Mouse (Mus musculus): ENCODE results near the gene Zbtb34.

Gene Zbtb34

GRCm38 (mm10) chr2:33430771-33431699, at the start of gene Zbtb34:
Zbtb34 (minus strand) TSS chr2:33431324.
- in situ Hi-C loops (cut with MboI; ENCODE audit: low sequenced_read_pairs) = no loop called here

DNA sequence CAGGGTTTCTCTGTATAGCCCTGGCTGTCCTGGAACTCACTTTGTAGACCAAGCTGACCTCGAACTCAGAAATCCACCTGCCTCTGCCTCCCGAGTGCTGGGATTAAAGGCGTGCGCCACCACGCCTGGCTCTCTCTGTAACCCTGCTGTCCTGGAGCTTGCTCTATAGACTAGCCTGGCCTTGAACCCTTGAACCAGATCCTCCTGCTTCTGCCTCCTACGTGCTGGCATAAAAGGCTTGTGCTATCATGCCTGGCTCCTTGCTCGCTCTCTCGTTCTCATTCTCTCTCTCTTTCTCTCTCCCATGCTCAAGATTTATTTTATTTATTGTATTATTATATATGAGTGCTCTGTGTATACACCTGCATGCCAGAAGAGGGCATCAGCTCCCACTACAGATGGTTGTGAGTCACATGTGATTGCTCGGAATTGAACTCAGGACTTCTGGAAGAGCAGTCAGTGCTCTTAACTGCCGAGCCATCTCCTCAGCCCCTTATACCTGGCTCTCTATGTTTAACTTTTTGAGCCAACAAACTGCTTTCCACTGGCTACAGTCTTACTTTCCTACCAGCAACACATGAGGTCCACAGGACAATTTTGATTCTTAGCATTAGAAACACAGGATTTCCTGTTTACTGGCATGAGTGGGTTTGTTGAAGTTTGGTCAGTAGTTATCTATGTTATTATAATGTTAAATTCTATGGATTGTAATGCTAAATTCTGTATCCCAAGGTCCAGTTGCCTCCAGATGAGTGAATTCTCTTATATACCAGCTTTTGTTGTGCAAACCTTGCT, 47.0 kb upstream of the Zbtb34 start:
- in situ Hi-C loops (cut with MboI; ENCODE audit: low sequenced_read_pairs) = no loop called here

- in situ Hi-C loops (cut with MboI; ENCODE audit: low sequenced_read_pairs) = no loop called here
Measured at GRCm38 (mm10) chr2:33475961-33476360, 44.8 kb upstream of the Zbtb34 start.

DNA sequence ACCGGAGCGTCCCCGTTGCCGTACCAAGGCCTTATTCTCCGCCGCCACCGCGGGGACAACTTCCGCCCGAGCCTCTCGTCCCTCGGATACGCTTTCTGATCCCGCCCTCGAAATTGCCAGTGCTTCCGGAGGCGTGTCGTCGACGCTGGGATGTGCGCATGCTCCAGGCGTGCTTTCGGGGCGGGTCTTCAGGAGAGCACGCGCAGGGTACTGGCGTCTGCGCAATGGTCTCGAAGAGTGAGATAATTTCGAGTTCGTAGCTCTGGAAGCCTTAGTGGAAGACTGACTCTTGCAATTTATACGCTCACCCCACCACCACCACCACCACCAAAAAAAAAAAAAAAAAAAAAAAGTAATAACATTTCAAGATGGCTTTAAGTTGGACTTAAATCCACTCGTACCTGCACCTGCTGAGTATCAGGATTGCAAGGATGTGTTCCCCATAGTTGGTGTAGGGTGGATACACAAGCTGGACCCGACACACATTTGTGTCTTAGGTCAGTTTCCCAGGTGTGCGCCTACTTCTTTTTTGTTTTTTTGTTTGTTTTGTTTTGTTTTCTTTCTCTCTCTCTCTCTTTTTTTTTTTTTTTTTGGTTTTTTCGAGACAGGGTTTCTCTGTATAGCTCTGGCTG, 37.5 kb upstream of the Zbtb34 start, which contains the start of gene Zbtb43:
Zbtb43 (minus strand) TSS at position 94 of the 632 bp plus-strand sequence.
- in situ Hi-C loops (cut with MboI; ENCODE audit: low sequenced_read_pairs) = no loop called here

- in situ Hi-C loops (cut with MboI; ENCODE audit: low sequenced_read_pairs) = no loop called here
Measured at GRCm38 (mm10) chr2:33467546-33468465, 36.7 kb upstream of the Zbtb34 start.

GRCm38 (mm10) chr2:33465966-33466365, 34.8 kb upstream of the Zbtb34 start:
- in situ Hi-C loops (cut with MboI; ENCODE audit: low sequenced_read_pairs) = no loop called here

DNA sequence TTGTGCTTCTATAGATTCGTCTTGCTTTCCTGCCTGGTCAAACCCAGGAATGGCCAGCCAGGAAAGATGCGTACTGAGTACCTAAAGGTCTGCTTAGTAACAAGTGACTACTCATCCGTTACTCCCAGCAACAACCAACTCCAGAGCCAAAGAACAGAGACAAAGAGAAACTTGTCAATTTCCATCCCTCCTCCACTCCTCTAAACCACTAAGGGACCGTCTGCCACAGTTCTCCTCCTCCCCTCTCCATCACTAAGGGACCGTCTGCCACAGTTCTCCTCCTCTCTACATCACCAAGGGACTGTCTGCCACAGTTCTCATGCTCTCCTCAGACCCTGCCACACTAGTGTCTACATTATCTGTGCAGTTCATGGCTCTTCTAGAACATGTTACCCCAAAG, 34.1 kb upstream of the Zbtb34 start:
- in situ Hi-C loops (cut with MboI; ENCODE audit: low sequenced_read_pairs) = no loop called here

GRCm38 (mm10) chr2:33462066-33462465, 30.9 kb upstream of the Zbtb34 start:
- in situ Hi-C loops (cut with MboI; ENCODE audit: low sequenced_read_pairs) = no loop called here

- in situ Hi-C loops (cut with MboI; ENCODE audit: low sequenced_read_pairs) = no loop called here
Measured at GRCm38 (mm10) chr2:33461066-33461465, 29.9 kb upstream of the Zbtb34 start.

DNA sequence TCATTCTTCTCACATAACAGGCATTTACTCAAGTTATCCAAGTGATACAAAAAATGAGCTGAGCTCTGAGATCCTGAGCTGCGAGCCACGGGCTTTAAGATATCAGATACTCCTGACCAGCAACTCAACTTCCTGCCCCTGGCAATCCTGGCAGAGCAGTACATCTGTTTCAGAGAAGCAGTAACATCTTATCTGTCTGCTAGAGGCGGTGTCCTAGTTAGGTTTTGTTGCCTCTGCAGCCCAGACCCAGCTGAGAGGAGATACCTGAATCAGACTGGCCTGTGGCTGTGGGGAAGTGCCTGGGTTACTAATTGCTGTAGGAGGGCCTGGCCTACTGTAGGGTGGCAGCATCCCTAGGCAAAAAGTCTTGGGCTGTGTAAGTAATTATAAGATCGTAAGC, 28.5 kb upstream of the Zbtb34 start:
- in situ Hi-C loops (cut with MboI; ENCODE audit: low sequenced_read_pairs) = no loop called here

DNA sequence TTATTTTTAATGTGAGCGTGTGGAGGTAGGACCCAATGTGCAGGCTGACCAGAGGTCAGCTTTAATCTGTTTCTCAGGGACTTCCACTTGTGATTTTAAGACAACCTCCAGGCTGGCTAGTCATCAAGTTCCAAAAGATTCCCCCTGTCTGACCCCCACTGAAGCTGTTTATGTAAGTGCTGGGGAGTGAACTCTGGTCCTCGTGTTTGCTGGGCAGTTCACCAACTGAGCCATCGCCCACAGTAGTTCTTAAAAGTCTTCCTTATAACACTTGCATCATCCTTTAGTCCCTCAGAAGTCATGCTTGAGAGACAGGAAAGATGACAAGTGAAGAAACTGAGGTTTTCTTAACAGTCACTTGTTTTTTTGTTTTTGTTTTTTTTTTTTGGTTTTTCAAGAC, 25.6 kb upstream of the Zbtb34 start:
- in situ Hi-C loops (cut with MboI; ENCODE audit: low sequenced_read_pairs) = no loop called here

DNA sequence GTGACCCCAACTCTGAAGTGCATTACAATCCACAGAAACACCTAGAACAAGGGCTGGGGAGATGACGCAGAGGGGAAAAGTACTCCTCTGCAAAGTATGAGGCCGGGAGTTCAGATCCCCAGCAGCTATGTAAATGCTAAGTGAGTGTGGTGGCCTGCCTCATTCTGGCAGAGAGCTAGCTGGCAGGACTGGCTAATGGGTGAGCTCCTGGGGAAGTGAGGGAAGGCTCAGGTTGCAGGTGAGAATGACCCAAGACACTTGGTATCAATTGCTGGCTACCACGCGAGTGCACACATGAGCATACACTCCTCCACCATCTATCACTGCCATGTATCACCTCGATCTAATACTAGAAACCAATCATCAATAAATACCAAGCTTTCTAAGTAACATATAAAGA, 25.1 kb upstream of the Zbtb34 start:
- in situ Hi-C loops (cut with MboI; ENCODE audit: low sequenced_read_pairs) = no loop called here

DNA sequence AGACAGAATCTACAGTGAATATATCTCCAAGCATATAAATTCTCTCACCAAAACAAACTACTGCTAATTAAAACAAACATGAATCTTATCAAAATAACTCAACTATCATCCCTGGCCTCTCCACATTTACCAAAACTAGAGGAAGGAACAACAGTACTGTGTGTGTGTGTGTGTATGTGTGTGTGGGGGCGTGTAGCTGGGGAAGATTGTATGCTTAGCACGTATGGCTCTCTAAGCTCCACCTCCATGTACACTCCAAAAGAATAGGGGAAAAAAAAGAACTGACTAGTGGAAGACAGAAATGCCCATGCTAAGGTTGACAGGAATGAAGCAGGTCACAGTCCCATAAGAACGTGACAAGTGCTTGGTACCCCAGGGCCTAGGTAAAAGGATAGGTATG, 24.2 kb upstream of the Zbtb34 start:
- in situ Hi-C loops (cut with MboI; ENCODE audit: low sequenced_read_pairs) = no loop called here

GRCm38 (mm10) chr2:33454816-33455215, 23.7 kb upstream of the Zbtb34 start:
- in situ Hi-C loops (cut with MboI; ENCODE audit: low sequenced_read_pairs) = no loop called here

DNA sequence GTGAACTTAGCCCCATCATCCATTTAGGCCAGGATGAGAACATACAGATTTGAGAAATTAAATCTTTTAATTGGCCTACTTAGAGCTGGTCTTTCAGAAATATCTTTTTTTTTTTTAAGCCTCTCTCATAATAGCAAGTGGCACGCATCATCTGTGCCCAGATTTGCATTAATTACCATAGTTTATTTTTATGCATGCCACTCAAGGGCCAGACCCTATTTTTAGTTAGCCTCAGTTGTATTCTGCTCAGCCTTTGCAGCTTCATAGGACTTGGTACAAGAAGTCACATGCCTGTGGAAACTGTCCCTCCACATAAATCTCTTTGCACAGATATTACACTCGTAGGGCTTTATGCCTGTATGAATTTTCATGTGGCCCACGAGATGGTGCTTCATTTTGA, 22.4 kb upstream of the Zbtb34 start:
- in situ Hi-C loops (cut with MboI; ENCODE audit: low sequenced_read_pairs) = no loop called here

DNA sequence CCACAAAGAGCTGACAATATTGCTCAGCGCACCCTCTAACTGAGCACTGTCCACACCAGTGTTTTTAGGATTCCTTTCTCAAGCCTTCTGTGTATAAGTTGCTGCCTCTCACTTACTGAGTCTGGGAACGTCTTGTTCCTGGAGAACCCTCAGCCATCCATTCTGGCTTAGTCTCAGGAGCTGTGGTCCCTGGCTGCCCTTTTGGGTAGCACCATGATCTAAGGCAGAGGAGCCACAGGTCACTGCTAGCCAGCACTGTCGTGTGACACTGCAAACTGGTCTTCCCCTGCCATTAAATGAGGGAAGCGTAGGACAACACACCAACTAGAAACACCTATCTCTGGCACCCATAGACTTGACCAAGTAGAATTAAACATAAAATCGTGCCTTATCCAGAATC, 21.6 kb upstream of the Zbtb34 start:
- in situ Hi-C loops (cut with MboI; ENCODE audit: low sequenced_read_pairs) = no loop called here

DNA sequence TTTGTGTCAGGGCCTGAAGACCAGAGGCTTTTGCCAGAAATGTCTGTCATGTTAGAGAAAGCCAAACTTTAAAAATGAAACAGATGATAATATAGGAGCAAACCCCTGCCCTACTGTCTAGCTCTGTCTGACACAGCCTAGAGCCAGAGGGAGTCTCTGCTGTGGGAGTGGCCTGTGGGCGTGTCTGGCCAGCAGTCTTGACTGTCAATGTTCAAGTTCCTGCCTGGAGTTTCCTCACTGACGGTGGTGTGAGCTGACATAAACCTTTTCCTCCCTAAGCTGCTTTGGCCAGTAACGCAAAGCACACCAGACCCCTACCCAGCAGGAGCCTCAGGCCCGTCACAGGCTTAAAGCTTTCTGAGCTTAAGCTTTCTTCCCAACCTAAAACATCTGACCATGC, 21.0 kb upstream of the Zbtb34 start:
- in situ Hi-C loops (cut with MboI; ENCODE audit: low sequenced_read_pairs) = no loop called here

- in situ Hi-C loops (cut with MboI; ENCODE audit: low sequenced_read_pairs) = no loop called here
Measured at GRCm38 (mm10) chr2:33451038-33451978, 20.2 kb upstream of the Zbtb34 start.
